Mouse (Mus musculus) erythroid progenitor cell, adult 5-6 weeks (primary cell): ENCODE results near the gene Hmgb3. TPM values are rescaled to one million over a fixed set of nuclear protein-coding genes. Genes with fewer than 3 reads are reported as not detected.
"Not testable (repeated sequence)": the region's sequence is repeated elsewhere in the genome, so short reads cannot be mapped to it uniquely, and the experiment has no call there.

ENCODE experiments used
- ATAC-seq: replicated peaks from 2 replicates; pipeline ENCODE4 v1.8.0; 2016; ENCODE audit warnings: moderate number of reproducible peaks, mild to moderate bottlenecking, moderate TSS enrichment, inconsistent platforms; ENCODE audit not compliant: poor library complexity, low FRiP score, severe bottlenecking
- total RNA-seq, 2 experiments: library from RNA; stranded (forward) in 1 of 2; stranded (reverse) in 1 of 2; fragments of 150-400 nt in 1 of 2; fragments of 186-747, 209-891 nt in 1 of 2; gene quantifications; 2 replicates each; pipeline versions ENCODE4 v1.2.3 to v1.2.4; 2015 to 2017; ENCODE audit warnings: low replicate concordance in 2 of 2

Gene Hmgb3
- total RNA-seq (2015; ENCODE audit: low replicate concordance): 163 and 208 TPM in 2 replicates
- 164 and 222 TPM in 2 replicates for total RNA-seq (2017; ENCODE audit: low replicate concordance)

- peak; percentile 99 for ATAC-seq
These were observed at the start of gene Hmgb3 for GRCm38 (mm10) chrX:71555415-71556114. Hmgb3 (plus strand) TSS chrX:71555918.

DNA sequence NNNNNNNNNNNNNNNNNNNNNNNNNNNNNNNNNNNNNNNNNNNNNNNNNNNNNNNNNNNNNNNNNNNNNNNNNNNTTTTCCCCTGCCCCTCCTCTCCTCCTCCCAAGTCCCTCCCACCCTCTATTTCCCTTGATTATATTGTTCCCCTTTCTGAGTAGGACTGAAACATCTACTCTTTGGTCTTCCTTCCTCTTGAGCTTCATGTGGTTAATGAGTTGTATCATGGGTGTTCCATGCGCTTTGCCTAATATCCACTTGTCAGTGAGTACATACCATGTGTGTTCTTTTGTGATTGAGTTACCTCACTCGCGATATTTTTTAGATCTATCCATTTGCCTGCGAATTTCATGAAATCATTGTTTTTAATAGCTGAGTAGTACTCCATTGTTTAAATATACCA is 49.1 kb upstream of the Hmgb3 start:
- not testable (repeated sequence) for ATAC-seq

DNA sequence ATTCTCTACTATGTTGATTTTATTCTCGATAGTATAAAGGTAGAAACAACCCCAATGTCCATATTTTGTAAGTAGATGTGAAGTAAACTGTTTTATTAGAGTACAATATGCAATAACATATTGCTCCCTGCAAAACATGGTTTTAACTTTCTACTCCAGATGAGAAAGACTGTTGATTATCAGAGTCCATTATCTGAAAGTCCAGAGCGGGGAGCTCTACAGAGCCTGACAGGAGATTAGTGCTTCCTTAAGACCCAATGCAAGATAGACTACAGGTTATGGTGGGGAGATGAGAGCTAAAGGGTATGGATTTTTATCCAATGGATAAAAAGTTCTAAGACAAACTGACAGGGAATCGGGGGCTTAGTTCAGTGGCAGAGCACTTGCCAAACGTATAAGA is 36.5 kb upstream of the Hmgb3 start:
- peak; percentile 52; the same call in 1 of the 2 replicates for ATAC-seq

DNA sequence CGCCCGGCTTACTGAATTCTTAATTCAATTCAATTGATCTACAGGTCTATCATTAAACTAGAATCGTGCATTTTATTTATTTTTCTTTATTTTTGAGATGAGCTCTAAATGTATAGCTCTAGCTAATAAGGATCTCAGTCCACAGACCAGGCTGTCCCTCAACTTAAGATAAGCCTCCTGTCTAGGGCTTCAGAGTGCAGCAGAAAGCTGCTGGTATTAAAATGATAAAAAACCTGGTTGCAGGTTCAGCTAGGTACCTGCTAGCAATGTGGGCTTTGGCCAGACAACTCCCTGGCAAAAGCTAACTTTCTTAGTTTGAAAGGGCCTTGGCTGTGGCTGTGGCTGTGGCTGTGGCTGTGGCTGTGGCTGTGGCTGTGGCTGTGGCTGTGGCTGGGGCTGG is 32.8 kb upstream of the Hmgb3 start:
- ATAC-seq: no peak

DNA sequence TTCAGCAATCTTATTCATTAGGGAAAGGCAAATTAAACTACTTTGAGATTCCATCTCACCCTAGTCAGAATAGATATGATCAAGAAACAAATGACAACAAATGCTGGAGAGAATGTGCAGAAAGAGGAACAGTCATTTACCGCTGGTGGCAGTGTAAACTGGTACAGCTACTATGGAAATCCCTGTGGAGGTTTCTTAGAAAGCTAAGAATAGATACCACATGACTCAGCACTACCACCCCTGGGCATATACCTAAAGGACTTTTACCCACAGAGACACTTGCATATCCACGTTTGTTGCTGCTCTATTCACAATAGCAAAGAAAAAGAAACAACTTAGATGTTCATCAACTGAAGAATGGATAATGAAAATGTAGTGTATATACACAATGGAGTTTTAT is 31.4 kb upstream of the Hmgb3 start:
- ATAC-seq: no peak; the same call in 1 of the 2 replicates

DNA sequence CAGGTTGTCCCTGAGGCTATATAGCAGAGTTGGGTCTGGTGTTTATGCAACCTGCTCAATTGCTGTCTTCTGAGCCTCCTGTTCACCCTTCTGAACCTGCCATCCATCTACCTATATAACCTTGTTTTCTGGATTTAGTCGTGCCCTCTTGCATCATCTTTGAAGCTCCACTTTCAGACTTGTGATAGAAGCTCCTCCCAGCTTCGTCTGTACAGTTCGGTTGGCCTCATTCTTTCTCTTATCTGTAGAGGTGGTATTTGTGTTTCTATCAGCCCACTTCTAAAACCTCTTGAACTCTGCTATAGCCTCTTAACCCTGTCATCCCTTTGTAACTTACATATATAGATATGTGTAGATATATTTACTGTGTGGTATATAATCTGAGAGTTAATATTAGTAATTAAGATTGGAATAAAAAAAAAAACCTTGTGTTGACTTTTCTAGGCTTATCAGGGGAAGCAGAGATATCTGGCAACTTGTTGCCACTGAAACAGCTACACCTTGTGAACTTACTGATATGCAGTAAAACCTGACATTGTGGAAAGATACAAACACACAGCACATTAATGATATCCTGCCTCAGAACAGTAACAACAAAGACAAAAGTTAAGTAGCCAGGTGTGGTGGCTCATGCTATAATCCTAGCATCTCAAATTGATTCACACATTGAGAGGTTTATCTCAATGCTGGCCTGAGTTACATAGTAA is 30.0 kb upstream of the Hmgb3 start:
- no peak for ATAC-seq

- ATAC-seq: no peak
These were observed 28.3 kb upstream of the Hmgb3 start for GRCm38 (mm10) chrX:71527461-71527860.

- no peak for ATAC-seq
These were observed 27.6 kb upstream of the Hmgb3 start for GRCm38 (mm10) chrX:71528150-71528549.

DNA sequence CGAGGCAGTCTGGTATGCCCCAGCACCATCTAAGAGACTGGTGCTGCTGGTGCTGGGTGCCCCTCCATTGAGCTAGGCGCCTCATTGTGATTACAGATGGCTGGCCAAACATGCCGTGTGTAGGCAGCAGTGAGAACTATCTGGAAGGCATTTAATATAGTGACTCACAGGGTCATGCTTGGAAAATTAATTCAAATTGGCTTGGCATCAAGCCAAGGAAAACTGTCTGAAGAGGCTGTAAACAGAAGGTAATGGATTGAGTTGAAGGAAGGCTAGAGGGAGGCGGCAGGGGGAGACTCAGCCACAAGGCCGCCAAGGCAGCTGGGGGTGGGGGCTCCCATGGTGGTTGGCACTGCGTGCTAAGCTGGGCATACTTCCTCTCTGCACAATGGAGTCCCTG is 27.1 kb upstream of the Hmgb3 start:
- ATAC-seq: no peak

DNA sequence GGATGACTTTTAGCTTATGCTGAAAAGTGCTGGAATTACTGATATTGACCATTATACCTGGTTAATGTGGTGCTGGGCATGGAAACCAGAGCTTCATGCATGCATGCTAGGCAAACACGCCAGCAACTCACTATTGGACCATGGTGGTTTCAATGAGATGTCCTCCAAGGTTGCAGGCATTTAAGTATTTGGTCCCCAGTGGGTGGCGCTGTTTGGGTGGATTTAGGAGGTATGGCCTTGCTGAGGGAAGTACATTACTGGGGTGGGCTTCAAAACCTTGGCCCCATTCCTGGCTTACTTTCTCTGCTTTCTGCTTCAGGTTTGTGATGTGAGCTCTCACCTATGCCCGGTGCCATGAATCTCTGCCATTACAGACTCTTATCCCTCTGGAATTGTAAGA is 23.1 kb upstream of the Hmgb3 start:
- ATAC-seq: no peak

- no peak for ATAC-seq
These were observed 21.6 kb upstream of the Hmgb3 start for GRCm38 (mm10) chrX:71534102-71534501.

DNA sequence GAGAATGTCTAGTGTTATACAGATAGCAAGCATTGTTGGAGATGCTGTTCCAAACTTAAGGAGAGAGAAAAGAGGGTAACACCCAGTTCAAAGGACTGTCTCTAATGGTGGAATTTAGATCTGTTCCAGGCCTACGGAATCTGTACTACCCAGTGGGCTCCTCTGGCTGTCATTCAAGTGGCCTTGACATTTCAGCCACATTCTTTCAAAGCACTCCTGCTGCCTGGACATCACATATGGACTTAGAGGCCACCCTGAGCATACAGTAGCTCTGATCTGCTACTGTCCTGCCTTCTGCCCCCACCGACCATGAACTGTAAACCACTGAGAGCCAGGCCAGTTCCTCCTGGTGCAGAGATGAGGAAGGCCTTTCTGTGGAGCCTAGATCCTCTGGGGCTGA is 17.9 kb upstream of the Hmgb3 start:
- no peak for ATAC-seq

DNA sequence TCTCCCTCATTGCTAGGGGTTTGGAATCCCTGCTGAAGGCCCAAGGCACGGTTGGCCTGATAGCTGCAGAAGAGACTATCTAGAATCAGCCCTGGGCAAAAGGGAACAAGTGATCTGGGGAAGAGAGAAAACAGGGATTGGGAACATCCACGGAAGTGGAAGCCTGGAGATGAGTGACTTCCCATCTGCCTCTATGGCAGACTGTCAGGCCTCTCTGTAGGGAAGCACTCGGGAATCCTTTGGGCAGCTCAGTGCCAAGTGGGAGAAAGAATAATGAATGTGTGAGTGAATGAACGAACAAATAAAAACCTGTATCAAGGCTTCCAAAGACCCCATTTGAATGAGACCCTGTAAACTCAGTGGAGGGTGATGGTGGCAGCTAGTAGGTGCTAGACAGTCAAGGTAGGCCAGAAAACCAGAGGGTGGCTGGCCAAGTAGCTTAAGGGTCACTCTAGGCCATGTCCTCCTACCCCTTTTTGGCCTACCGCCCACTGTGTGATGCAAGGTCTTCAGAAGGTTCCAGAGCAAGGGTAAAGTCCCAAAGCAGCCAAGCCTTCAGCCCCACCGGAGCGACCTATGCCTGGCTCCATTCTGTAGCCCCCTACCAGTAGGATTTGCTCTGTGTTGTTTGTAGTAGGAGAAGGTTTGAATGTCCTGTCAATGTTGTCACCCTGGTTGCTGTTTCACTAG is 14.8 kb upstream of the Hmgb3 start:
- no peak for ATAC-seq

GRCm38 (mm10) chrX:71544731-71545130 is 11.0 kb upstream of the Hmgb3 start:
- ATAC-seq: peak; percentile 53

DNA sequence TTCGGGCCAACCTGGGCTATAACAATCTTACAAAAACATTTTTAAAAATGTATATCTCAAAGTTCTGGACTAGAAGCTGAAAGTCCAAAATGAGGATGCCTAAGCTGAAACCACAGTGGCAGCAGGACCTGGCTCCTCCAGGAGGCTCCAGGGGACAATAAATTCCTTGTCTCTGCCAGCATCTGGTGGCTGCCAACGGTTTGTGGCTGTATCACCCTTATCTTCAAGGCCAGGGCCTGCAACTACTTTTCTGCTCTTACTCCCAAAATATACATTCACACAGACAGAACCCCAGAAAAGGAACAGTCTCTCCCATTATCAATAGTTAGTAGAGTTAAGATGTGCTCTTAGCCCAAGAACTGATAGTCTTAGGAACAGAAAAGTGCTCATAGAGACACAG is 10.6 kb upstream of the Hmgb3 start:
- peak; percentile 92 for ATAC-seq

- peak; percentile 36; the same call in 1 of the 2 replicates for ATAC-seq
These were observed 610 bp downstream of the Hmgb3 start for GRCm38 (mm10) chrX:71556115-71556941.

- ATAC-seq: no peak
These were observed 1.3 kb downstream of the Hmgb3 start for GRCm38 (mm10) chrX:71556965-71557491.

DNA sequence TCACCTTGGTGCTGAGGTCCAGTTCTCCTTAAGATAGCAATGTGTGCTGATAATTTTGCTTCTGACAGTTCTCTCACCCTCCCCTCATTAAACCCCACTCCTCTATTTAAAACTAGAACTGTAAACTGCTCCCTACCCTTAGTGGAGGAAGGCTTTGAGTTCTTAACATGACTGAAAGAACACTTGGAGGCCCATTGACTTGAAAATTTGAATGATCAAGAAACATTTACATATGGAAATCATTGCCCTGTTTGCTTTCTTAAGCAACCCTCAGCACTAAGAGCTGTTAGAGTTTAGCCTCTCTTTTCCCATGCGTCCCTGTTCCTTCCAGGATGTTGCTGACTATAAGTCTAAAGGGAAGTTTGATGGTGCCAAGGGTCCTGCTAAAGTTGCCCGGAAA is 3.6 kb downstream of the Hmgb3 start:
- ATAC-seq: no peak

DNA sequence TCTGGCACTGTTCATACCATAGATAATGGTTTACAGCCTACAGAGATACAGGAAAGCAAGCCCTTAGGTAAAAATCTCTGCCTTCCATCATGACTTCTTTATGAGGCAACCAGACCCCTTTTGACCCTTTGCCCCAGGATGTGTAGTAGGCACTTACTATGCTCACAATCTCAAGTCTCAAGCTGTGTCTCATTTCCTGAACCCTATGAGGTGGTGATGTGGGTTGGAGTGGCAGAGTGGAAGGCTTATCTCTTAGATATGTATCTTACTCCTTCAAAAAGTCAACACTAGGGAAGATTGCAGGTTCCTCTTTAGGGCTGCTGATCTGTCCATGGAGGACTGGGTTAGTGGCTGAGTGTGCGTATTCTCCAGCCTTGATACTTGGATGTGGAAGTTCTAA is 5.1 kb downstream of the Hmgb3 start:
- ATAC-seq: no peak
